Mouse (Mus musculus): Measurements from ENCODE around the gene Gm28048. TPM values are rescaled to one million over a fixed set of nuclear protein-coding genes. Genes with fewer than 3 reads are reported as not detected.

The Gm28048 gene
- polyA plus RNA-seq, 1 experiment from 2014 or later = 4.4 TPM

DNA sequence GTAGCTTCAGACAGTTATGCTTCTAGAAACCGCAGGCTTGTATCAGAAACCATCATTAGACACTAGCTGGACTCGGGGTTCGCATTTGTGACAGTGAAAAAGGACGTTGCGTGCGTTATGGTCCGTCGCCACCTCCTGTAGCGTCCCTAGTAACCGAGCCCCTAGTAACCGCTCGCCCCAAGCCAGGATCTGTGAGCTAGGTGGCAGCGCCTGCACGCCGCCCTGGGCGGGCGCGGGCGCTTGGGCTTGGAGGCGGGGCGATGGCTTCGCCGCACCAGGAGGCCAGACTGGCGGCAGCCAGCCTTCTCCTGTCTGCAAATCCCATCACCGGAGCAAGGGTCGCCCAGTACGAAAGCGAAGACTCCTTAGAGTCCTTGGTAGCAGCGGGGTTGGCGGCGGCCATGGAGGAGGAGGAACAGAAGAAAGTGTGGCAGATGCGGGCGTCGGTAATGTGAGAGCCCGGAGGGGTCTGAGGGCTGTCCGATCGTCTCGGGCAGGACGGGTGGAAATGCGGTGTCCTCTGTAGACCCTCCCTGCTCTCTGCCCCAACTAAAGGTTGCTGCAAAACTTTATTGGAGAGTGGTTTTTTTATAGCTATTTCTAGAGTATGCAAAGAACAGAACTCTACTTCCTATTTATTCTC is 26.4 kb upstream of the Gm28048 start:
- Histone ChIP-seq H3K27me3 (no peaks in the 10 kb centered on the region), H3K27ac (peak overlapping the region; percentile 95), H3K4me1 (replicated peaks) (peaks cover 7% of the 10 kb centered on the region), H3K4me2 (replicated peaks) (peak overlapping the region; percentile 72), H3K4me3 (replicated peaks) (peak overlapping the region; percentile 56), H3K9me3 (no peaks in the 10 kb centered on the region), H3K9ac (replicated peaks) (peak overlapping the region; percentile 75), H3K36me3 (peaks cover 20% of the 10 kb centered on the region)
- under 1% methylated on average over 40 of the region's 40 CpGs for WGBS
- peak; percentile 97 for ATAC-seq

DNA sequence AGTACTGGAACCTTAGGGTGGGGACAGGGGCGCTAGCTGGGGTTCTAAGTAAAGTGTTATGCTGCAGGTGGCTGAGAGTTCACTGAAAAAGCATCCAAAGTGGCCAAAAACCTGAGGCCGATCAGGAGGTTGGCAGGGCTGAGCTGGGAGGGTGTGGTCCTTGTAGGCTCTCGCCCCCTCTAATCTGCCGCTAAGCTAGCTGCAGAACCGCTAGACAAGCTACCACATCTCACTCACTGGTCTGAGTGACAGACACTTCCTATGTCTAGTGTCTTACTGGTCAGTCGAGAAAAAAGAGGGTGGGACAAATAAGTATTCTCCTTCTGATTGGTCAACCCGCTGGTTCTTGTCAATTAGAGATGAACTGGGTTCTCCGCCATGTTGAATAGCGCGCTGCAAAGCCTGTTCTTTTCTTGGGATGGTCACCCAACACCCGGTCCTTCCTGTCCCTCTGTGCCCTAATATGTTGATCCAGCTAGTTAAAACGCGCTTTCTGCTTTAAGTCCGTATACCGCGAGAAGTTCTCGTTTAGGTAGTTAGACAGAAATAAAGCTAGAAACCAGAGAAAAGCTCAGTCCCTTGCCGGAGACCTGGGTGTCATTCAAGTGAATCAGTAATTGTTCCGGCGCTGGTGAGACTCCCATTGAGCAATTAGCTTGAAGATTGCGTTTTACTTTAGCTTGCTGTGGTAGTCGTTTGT is 25.7 kb upstream of the Gm28048 start, which contains the start of gene Fam161a:
Gene Fam161a (plus strand): TSS at position 51 of the 700 bp plus-strand sequence.
- ATAC-seq = peak; percentile 94
- peak within 1 kb of the TSS; percentile 75 for H3K9ac ChIP-seq (replicated peaks)
- 1% methylated on average over 22 of the region's 22 CpGs for WGBS

DNA sequence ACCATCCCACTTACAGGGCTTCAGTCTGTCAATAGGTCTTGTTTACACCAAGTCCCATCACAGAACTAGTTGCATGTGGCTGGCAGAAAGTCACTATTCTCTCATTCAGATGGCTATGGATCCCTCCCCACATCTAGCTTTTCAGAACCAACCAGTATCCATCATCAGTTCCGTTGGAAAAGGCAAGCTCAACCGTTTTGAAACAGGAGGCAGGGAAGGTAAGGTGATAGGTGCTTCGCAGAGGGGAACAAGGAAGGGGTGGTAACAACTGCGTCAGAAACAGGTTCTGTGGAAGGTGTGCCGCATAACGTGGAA is 25.2 kb upstream of the Gm28048 start:
- Histone ChIP-seq H3K4me3 (replicated peaks) (peak overlapping the region; percentile 56), H3K36me3 (peaks cover 27% of the 10 kb centered on the region), H3K9me3 (no peaks in the 10 kb centered on the region), H3K4me2 (replicated peaks) (peak overlapping the region; percentile 72), H3K4me1 (replicated peaks) (peaks cover 7% of the 10 kb centered on the region), H3K27ac (peak overlapping the region; percentile 95), H3K27me3 (no peaks in the 10 kb centered on the region), H3K9ac (replicated peaks) (peak overlapping the region; percentile 66)
- 4% methylated on average over 6 of the region's 6 CpGs for WGBS
- no peak; the same call in 1 of the 2 replicates for ATAC-seq

More for the DNA sequence above, 25.7 kb upstream of the Gm28048 start, which contains the start of gene Fam161a:
- H3K36me3 ChIP-seq = peaks cover 21% of the 10 kb centered on the region
- peak within 1 kb of the TSS; percentile 56 for H3K4me3 ChIP-seq (replicated peaks)
- no peaks in the 10 kb centered on the region for H3K9me3 ChIP-seq
- peak within 1 kb of the TSS; percentile 95 for H3K27ac ChIP-seq
- H3K27me3 ChIP-seq = no peaks in the 10 kb centered on the region
- peaks cover 7% of the 10 kb centered on the region for H3K4me1 ChIP-seq (replicated peaks)
- peak within 1 kb of the TSS; percentile 72 for H3K4me2 ChIP-seq (replicated peaks)

DNA sequence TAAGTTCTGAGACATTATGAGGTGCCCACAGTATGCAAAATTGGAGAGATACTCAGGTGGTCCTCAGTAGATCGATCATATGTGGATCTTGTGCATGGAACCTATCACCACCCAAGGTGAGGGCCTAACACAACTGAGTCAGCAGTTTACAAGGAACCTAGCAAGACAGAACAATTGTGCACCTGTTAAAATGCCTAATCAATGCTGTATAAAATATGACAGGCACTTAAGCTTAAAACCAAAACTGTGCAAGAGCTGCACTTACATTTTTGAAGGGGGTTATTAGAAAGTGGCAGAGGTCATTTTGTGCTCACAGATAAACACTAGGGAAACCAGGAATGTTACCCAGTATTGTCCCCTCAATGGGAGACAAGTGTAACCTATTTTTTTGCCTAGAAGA is 23.4 kb upstream of the Gm28048 start:
- no peak for ATAC-seq
- no peak overlapping the region for H3K9ac ChIP-seq (replicated peaks)
- no peaks in the 10 kb centered on the region for H3K27me3 ChIP-seq

DNA sequence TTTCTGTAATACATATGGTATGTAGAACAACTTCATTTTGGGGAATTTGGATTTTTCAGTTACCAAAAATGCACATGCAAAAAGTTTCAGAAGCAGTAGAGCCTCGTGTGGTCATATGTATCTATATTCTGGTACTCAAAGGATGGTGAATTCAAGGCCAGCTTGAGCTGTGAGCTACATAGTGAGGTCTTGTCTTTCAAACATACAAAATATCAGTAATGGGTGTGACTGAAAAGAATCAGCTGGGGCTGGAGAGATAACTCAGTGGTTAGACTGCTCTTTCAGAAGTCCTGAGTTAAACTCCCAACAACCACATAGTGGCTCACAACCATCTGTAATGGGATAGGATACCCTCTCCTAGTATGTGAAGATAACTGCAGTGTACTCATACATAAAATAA is 16.4 kb upstream of the Gm28048 start:
- no peak for ATAC-seq
- Histone ChIP-seq H3K9me3 (no peaks in the 10 kb centered on the region), H3K27ac (no peak overlapping the region), H3K4me2 (replicated peaks) (no peak overlapping the region), H3K36me3 (peaks cover 81% of the 10 kb centered on the region), H3K27me3 (no peaks in the 10 kb centered on the region), H3K9ac (replicated peaks) (no peak overlapping the region), H3K4me1 (replicated peaks) (no peaks in the 10 kb centered on the region), H3K4me3 (replicated peaks) (no peak overlapping the region)
- WGBS = 87% methylated on average over 1 of the region's 1 CpGs

More for the DNA sequence above, 23.4 kb upstream of the Gm28048 start:
- no peak overlapping the region for H3K4me2 ChIP-seq (replicated peaks)
- no peaks in the 10 kb centered on the region for H3K9me3 ChIP-seq
- H3K27ac ChIP-seq = no peak overlapping the region
- WGBS = 93% methylated on average over 1 of the region's 1 CpGs
- peaks cover 42% of the 10 kb centered on the region for H3K36me3 ChIP-seq
- no peak overlapping the region for H3K4me3 ChIP-seq (replicated peaks)
- peaks cover 7% of the 10 kb centered on the region for H3K4me1 ChIP-seq (replicated peaks)

DNA sequence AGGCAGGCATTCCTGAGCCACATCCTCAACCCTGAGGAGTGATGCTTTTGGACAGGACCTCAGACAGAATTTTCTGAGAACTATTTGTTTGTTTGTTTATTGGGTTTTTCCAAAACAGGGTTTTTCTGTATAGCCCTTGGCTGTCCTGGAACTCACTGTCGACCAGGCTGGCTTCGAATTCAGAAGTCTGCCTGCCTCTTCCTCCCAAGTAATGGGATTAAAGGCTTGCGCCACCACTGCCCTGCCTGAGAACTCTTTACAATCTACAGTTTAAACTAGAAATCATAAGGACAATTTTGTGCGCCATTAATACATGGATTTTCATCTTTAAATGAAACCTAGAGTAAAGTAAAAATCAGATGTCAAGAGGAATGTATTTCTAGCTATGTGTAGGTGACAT is 13.6 kb upstream of the Gm28048 start:
- no peak overlapping the region for H3K9ac ChIP-seq (replicated peaks)
- peaks cover 60% of the 10 kb centered on the region for H3K36me3 ChIP-seq
- WGBS = 90% methylated on average over 4 of the region's 4 CpGs
- no peak overlapping the region for H3K4me3 ChIP-seq (replicated peaks)
- H3K9me3 ChIP-seq = no peaks in the 10 kb centered on the region
- peaks cover 16% of the 10 kb centered on the region for H3K4me1 ChIP-seq (replicated peaks)
- H3K4me2 ChIP-seq (replicated peaks) = no peak overlapping the region
- no peak for ATAC-seq
- H3K27ac ChIP-seq = no peak overlapping the region
- no peaks in the 10 kb centered on the region for H3K27me3 ChIP-seq

DNA sequence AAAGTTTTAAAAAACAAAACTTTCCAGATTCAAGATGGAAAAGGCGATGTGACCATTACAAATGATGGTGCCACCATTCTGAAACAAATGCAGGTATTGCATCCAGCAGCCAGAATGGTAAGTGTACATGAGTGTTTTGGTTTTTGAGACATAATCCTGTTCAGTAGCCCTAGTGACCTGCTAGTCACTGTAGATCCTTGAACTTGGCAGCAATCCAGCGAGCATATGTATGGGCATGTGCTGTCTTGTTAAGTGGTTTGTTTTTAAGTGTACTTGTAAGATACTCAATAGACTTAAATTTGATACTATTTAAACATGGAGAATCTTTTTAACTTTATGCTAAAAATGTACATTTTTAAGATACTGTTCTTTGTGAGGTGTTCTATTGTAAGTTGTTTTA is 12.4 kb upstream of the Gm28048 start:
- H3K9me3 ChIP-seq = no peaks in the 10 kb centered on the region
- peaks cover 16% of the 10 kb centered on the region for H3K4me1 ChIP-seq (replicated peaks)
- no peaks in the 10 kb centered on the region for H3K27me3 ChIP-seq
- no peak overlapping the region for H3K4me3 ChIP-seq (replicated peaks)
- WGBS = 92% methylated on average over 2 of the region's 2 CpGs
- no peak overlapping the region for H3K27ac ChIP-seq
- no peak overlapping the region for H3K4me2 ChIP-seq (replicated peaks)
- peaks cover 48% of the 10 kb centered on the region for H3K36me3 ChIP-seq
- no peak overlapping the region for H3K9ac ChIP-seq (replicated peaks)
- ATAC-seq = no peak

DNA sequence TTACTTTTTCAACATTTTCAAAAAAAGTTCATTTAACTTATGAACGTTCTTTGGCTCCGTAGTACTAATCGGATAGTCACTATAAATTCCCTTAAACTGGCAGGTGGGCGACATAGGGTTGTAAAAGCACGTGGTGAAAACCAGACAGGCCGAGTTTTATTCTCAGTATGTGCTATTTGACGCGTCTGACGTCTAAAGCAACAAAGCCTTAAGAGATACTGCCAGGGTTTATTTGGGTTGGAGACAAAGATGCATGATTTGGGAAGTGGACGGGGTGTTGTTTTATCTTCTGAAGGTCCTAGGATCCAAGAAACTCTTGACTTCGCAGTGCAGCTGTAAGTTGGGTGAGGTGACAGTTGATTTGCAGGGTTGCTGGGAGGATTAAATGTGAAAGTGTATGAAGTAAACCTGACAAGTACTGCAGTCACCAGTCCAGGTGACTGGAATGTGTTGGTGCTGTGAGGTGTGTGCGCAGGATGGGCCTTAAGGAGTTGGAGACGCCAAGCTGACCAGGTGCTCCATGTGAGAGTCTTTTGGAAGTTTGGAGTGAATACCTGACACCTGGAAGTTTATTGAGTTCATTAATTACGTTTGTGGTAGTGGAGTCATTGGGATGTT is 9.4 kb upstream of the Gm28048 start:
- peaks cover 24% of the 10 kb centered on the region for H3K36me3 ChIP-seq
- peak overlapping the region; percentile 97 for H3K4me2 ChIP-seq (replicated peaks)
- no peaks in the 10 kb centered on the region for H3K27me3 ChIP-seq
- peak overlapping the region; percentile 60 for H3K4me3 ChIP-seq (replicated peaks)
- no peak overlapping the region for H3K27ac ChIP-seq
- WGBS = 14% methylated on average over 14 of the region's 14 CpGs
- no peaks in the 10 kb centered on the region for H3K9me3 ChIP-seq
- H3K9ac ChIP-seq (replicated peaks) = peak overlapping the region; percentile 78
- H3K4me1 ChIP-seq (replicated peaks) = peaks cover 16% of the 10 kb centered on the region
- ATAC-seq = no peak

DNA sequence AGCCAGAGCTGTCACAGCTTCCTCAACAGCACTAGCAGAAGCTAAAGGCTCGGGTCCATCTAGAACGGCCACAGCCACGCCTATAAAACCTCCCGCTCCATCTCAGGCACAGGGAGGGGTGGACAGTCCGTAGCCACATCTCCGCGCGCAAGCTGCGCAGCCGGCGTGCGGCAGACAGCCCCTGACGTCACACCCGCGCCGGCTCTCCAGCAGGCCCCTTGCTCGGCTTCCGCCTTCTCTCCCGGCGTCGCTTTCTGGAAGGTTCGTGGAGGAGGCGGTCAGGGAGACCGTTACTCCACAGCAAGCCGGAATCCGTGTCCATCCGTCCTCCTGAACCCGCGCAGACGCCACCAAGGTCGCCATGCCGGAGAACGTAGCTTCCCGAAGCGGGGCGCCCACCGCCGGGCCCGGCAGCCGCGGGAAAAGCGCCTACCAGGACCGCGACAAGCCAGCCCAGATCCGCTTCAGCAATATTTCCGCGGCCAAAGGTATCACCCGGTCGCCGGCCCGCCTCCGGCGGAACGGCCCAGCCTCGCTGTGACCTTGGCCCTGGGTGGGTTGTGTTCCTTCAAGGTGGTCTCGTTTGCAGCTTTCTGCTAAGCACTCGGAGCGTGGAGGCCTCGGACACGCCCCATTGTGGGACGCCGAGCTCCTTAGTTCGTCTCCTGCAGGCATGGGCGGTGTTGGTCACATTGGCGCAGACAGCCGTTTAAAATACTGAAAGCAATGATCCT is 8.7 kb upstream of the Gm28048 start, which contains the start of gene Cct4:
Gene Cct4 (plus strand): TSS at position 127 of the 734 bp plus-strand sequence.
- peak; percentile 99 for ATAC-seq
- Histone ChIP-seq H3K27ac (peak within 1 kb of the TSS; percentile 94), H3K4me2 (replicated peaks) (peak within 1 kb of the TSS; percentile 97), H3K36me3 (peaks cover 19% of the 10 kb centered on the region), H3K27me3 (0 out of 2 replicates have a peak, but pooled peaks cover under 1% of the 10 kb centered on the region), H3K9ac (replicated peaks) (peak within 1 kb of the TSS; percentile 78), H3K9me3 (no peaks in the 10 kb centered on the region), H3K4me1 (replicated peaks) (peaks cover 16% of the 10 kb centered on the region), H3K4me3 (replicated peaks) (peak within 1 kb of the TSS; percentile 60)
- WGBS = under 1% methylated on average over 66 of the region's 66 CpGs

DNA sequence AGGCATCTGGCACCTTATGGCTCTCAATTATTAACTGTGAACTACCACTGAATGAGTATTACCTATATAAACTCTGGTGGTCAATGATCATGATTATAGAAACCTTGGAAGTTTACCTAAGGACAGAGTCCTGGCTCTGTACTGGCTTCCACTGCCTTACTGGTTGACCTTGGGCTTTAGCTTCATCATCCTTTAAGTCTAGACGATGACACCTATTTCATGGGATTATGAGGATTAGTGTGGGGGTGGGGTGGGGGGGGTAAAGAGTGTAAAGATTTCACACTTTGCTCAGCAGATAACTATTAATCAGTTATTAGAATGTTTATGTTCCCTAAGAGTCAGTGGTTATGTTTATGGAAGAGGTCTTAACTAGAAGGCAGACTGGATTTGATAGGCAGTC is 7.9 kb upstream of the Gm28048 start:
- H3K4me3 ChIP-seq (replicated peaks) = peak overlapping the region; percentile 60
- 0 out of 2 replicates have a peak, but pooled peaks cover 2% of the 10 kb centered on the region for H3K27me3 ChIP-seq
- H3K27ac ChIP-seq = peak overlapping the region; percentile 94
- peaks cover 11% of the 10 kb centered on the region for H3K36me3 ChIP-seq
- H3K4me1 ChIP-seq (replicated peaks) = peaks cover 16% of the 10 kb centered on the region
- peak; percentile 4; the same call in 1 of the 2 replicates for ATAC-seq
- H3K9me3 ChIP-seq = no peaks in the 10 kb centered on the region
- H3K9ac ChIP-seq (replicated peaks) = peak overlapping the region; percentile 78
- WGBS = 29% methylated on average over 1 of the region's 1 CpGs
- peak overlapping the region; percentile 97 for H3K4me2 ChIP-seq (replicated peaks)

DNA sequence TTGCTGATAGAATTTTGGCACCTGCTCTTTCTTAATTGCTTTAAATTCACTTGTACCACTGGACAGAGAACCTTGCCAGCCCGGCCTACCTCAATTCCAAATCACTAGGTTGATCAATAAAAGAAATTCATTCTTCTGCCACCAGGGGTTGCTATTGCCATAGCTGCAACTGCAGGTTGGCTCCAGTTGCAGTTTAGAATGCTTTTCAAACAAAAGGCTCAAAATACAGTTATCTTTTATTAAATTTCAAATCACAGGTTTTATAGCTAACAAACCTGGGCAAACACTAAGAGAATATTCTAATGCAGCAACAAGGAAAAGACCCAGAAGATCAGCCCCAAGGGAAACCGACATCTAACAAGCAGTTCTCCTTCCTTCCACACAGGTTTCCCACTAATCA is 5.5 kb upstream of the Gm28048 start:
- Histone ChIP-seq H3K4me2 (replicated peaks) (no peak overlapping the region), H3K27ac (no peak overlapping the region), H3K9me3 (no peaks in the 10 kb centered on the region), H3K36me3 (no peaks in the 10 kb centered on the region), H3K4me3 (replicated peaks) (no peak overlapping the region), H3K27me3 (0 out of 2 replicates have a peak, but pooled peaks cover 2% of the 10 kb centered on the region), H3K4me1 (replicated peaks) (peaks cover 16% of the 10 kb centered on the region), H3K9ac (replicated peaks) (no peak overlapping the region)
- 56% methylated on average over 2 of the region's 2 CpGs for WGBS
- ATAC-seq = no peak
